ENCODE assay signal across 7 mouse cellular contexts in the genomic region with DNA sequence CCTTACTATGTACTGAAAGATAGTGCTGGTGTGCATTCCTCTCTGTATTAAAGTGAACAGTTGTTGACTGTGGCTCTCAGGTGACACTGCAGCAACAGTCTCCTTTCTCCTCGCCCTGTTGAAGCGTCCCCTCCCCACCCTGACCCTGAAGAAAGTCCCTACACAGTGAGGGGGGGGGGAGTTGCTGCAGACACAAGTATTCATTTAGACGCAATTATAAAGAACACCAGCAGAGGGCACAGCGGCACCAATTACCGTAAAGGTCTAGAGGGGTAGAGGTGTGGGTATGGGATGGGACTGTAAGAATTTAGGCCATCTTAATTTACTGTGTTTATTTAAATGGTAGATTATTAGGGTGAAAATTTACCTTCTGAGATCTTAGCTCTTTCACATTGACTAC. TPM values are rescaled to one million over a fixed set of nuclear protein-coding genes. Genes with fewer than 3 reads are reported as not detected.
DNase-seq lines count a peak whose midpoint lies in the region; ATAC-seq lines count a peak whose summit lies in the region.

No protein-coding gene starts in this region.

- no peak overlapping the region for H3K4me2 ChIP-seq in hindbrain, embryonic 16.5 days (ENCODE audit: low read length)
- no peak overlapping the region for H3K4me2 ChIP-seq in hindbrain, embryonic 14.5 days (replicated peaks)

- no peaks in the 10 kb centered on the region for H3K27me3 ChIP-seq in hindbrain, embryonic 16.5 days (replicated peaks; ENCODE audit: control insufficient read depth, insufficient read depth, low read length)
- no peaks in the 10 kb centered on the region for H3K27me3 ChIP-seq in hindbrain, embryonic 14.5 days (ENCODE audit: control insufficient read depth, insufficient read depth, low read length)

- no peak overlapping the region for H3K4me3 ChIP-seq in hindbrain, embryonic 16.5 days (ENCODE audit: low read length)
- no peak overlapping the region for H3K4me3 ChIP-seq in hindbrain, embryonic 14.5 days (replicated peaks; ENCODE audit: low read length)

- peaks cover 13% of the 10 kb centered on the region for H3K36me3 ChIP-seq in hindbrain, embryonic 16.5 days (ENCODE audit: control insufficient read depth, insufficient read depth, low read length)
- peaks cover 37% of the 10 kb centered on the region for H3K36me3 ChIP-seq in hindbrain, embryonic 14.5 days (replicated peaks; ENCODE audit: control insufficient read depth, insufficient read depth)

- H3K9me3 ChIP-seq in hindbrain, embryonic 16.5 days (ENCODE audit: control insufficient read depth, low read length), result no peaks in the 10 kb centered on the region
- H3K9me3 ChIP-seq in hindbrain, embryonic 14.5 days (ENCODE audit: control insufficient read depth, low read length), result no peaks in the 10 kb centered on the region

- 69% methylated on average over 5 of the region's 5 CpGs for WGBS in hindbrain, embryonic 16.5 days
- WGBS in hindbrain, embryonic 14.5 days, result 66% methylated on average over 5 of the region's 5 CpGs

- H3K27ac ChIP-seq in hindbrain, embryonic 16.5 days (ENCODE audit: low read depth, low read length), result no peak overlapping the region
- no peak overlapping the region for H3K27ac ChIP-seq in hindbrain, embryonic 14.5 days

- ATAC-seq in hindbrain, embryonic 16.5 days, result 0 out of 2 replicates have a peak, but pooled peaks have one; percentile 34
- ATAC-seq in hindbrain, embryonic 14.5 days (ENCODE audit: low FRiP score), result no peak
- no peak for ATAC-seq in monocyte, adult 5-6 weeks (replicated peaks; ENCODE audit: insufficient number of reproducible peaks, low FRiP score, low TSS enrichment, poor library complexity, severe bottlenecking)

- no peaks in the 10 kb centered on the region for H3K4me1 ChIP-seq in hindbrain, embryonic 16.5 days (ENCODE audit: control insufficient read depth, insufficient read depth, low read depth, low read length)
- no peaks in the 10 kb centered on the region for H3K4me1 ChIP-seq in hindbrain, embryonic 14.5 days (replicated peaks; ENCODE audit: control insufficient read depth, insufficient read depth, low read length)

- H3K9ac ChIP-seq in hindbrain, embryonic 16.5 days (ENCODE audit: low read depth, low read length), result no peak overlapping the region
- H3K9ac ChIP-seq in hindbrain, embryonic 14.5 days, result no peak overlapping the region

- no peak for DNase-seq in hindbrain, embryonic 14.5 days (ENCODE audit: low spot score)
- peak; percentile 64 to 66 for DNase-seq in B cell, adult 2 months
- peak; percentile 38 for DNase-seq in NIH3T3 (ENCODE audit: low read depth)
- peak; percentile 49 for DNase-seq in lung, postnatal 10 days
- DNase-seq in urinary bladder, postnatal 14 days (ENCODE audit: low spot score), result no peak

RNA-seq across cellular contexts. Expression of a gene that starts 17.7 kb away (rescaled TPM):
- 40.5 and 46.6 TPM in 2 replicates for polyA plus RNA-seq in hindbrain, embryonic 16.5 days (2015; fragmentation: Nextera tagmentation; extraction: Ambion mirVana)
- polyA plus RNA-seq in hindbrain, embryonic 14.5 days (2014; fragmentation: Nextera tagmentation; extraction: Ambion mirVana), result 62.1 and 73.4 TPM in 2 replicates
- 56.9 to 89.0 TPM (median 61.3 TPM) in 3 replicates for total RNA-seq in monocyte, adult 5-6 weeks (2017)

Comparison
In these comparisons a context has a peak if more than half of its experiments do, and no peak if none do; other contexts are left out.
1. DNase-seq: peak in B cell, adult 2 months (2 of 2), NIH3T3 (single experiment) and lung, postnatal 10 days (single experiment); none in hindbrain, embryonic 14.5 days (single experiment) and urinary bladder, postnatal 14 days (single experiment).